Mouse (Mus musculus) MN1 (cell line): ENCODE data around the gene Abhd6.
A peak's percentile ranks its signal among the peaks of the same experiment; 100 is the strongest.

Experiments used
- DNase-seq: peaks from one replicate; pipeline ENCODE4 v3.0.0-alpha.2; 2016; ENCODE audit warnings: low spot score

The Abhd6 gene

DNA sequence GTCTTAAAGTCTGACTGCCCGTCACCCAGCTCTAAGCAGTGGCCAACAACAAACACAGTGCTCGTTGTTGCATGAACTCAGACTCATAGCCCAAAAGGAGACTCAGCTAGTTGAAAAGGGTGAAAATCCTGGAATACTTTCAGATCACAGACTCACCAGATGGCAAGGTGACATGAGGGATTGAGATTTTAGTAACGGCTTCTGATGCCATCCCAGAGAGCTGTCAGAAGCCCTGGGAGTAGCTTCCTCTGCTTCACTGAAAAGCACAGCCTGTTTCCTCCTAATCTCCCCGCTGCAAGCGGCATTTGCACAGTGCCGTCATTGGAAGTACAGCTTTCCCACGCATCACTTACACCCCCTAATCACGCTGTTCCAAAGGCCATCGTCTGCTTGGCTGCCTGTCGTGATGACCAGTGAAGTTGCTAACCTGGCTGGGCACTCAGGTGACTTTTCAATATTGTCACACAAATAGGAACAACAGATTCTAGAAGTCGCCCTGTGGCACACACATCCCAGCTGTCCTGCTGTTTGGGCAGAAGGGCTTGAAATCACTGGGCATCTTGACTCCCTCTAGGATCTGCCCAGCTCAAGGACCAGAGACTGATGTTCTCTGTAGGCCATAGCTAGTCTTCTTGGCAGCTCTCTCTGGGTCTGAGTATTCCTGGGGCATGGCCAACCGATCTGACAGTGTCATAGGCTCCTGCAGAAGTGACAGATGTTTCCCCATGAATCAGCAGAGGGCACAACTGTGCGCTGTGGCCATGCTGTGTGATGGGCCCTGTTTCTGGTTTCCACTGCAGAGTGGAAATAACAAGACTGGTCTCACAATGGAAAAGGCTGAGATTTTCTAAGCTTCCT lies 29.6 kb downstream of the Abhd6 start:
- DNase-seq: no peak

DNA sequence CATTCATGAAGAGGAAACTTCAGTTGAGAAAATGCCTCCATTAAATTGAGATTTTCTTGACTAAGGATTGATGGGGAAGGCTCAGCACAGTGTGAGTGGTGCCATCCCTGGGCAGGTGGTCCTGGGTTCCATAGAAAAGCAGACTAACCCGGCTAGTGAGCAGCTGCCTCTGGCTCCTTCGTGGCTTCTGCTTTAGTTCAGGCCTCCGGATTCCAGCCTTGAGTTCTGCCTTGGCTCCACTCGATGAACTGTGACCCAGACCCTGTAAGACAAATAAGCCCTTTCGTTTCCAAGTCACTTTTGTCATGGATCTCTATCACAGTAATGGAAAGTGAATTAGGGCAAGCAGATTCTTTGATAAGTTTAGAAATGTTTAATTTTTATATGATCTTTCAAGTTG lies 31.9 kb downstream of the Abhd6 start:
- DNase-seq: no peak

DNA sequence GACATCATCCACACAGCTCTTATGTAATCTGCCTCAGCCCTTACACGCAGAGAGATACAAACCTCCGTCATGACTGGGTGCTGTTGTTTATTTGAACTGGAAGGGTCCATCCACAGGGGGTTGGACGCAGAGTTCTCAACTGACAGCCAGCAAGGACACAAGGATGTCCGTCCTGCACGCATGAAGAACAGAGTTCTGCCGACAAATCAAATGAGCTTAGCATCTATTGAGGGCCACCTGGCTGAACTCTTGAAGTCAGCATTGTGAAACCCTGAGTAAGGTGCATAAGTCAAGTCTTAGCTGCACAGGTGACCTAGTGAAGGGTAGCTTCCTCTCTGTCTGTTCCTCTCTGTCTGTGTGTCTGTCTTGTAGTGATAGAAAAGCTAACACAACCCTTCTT lies 33.2 kb downstream of the Abhd6 start:
- no peak for DNase-seq

DNA sequence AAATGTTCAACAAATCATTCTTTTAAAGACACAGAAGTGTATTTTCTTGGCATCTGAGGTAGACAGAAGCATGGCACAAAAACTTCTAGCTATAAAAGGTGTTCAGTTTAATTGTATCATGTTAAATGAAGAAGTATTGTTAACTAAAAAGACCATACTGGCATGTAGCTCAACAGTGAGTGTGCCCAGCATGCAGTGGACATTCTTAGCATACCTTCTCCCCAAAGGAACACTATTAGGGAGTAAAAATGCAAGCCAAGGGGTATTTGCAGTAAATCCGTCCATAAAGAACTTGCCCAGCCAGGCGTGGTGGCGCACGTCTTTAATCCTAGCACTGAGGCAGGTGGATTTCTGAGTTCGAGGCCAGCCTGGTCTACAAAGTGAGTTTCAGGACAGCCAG lies 33.7 kb downstream of the Abhd6 start:
- DNase-seq: no peak

DNA sequence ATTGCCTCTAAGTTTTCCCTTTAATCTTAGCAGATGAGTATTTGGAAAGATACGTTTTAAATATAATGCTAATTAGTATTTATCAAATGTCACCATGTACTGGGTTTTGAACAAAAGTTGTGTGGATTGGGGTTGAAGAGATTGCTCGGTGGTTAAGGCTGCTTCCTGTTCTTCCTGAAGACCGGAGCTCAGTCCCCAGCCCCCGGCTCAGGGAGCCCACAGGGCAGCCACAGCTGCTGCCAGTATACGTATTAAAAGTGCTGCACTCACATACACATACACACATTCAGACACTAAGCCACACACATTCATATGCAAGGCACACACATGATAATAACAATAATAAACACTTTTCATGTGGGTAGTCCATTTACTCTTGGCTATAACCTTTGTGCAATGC lies 35.4 kb downstream of the Abhd6 start:
- DNase-seq: no peak

DNA sequence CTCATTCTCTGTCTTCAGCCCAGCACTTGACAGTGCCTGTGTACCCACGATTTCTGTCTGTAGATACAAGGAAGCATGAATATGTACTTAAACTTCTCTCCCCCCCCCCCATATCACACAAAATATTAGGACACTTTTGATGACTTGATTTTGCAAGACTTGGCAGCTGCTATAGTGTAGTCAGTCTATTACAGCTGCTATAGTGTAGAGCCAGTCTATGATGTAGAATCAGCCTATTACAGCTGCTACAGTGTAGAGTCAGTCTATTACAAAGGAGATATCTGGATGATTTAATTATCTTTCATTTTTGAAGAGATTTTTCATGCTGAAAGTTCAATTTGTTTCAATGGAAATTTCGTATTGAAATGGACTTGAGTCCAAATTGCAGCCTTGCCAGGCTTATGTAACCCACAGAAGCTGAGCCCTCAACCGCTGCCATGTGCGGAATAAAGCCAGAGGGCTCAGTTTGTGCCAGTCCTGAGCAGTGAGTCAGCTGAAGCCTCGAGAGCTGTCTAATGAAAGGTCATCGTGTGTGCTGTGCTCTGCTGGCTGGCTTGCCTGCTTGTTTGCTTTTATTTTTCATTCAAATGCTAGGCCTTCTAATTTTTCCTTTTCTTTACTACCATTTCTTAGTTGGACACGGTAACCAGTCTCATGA lies 36.2 kb downstream of the Abhd6 start:
- DNase-seq: peak; percentile 15

DNA sequence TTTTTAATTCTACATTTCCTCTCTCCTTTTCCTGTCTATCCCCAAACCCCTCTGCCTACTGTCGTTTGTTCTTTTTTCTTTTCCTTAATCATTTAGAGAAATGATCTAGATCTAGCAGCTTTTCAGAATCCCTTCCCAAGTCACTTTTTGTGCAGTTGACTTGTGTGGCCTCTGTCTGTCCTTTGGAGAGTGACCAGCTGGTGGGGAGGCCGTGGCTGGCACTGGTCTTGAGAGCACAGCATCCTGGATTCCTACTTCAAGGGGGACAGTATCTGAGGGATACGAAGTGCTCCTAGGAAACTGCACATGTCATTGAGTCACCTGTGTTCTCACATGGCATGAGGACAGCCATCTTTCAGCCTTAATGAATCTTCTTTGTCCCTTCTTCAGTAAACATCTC lies 37.5 kb downstream of the Abhd6 start:
- no peak for DNase-seq

DNA sequence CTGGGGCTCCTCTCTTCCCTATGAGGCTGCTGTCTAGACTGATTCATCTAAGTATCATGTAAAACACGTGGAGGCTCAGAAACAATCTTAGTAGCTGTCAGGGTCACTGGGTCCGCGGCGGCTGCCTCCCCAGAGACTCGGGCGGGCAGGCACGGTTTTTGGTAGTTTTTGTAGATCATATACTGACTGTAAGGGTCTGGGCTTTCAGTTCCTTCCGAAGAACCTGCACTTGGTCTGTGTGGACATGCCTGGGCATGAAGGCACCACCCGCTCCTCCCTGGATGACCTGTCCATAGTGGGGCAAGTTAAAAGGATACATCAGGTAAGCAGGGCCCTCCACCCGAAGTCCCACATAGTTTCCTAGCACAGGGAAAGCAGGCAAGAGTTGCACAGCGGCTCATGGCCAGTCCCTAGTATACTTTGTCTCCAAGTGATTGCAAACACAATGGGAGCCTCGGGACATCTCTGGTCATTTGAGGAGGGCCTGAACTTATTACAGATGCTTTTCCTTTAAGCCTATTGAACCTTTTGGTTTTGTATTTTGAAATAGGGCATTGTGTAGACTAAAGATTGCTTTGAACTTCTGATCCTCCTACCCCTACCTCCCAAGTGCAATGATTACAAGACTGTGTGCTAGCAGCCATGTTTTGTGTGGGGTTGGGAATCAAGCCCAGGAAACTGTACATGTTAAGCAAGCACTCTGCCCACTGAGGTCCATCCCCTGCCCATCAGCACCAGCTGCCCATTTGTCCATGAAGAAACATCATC lies 38.4 kb downstream of the Abhd6 start:
- DNase-seq: no peak

DNA sequence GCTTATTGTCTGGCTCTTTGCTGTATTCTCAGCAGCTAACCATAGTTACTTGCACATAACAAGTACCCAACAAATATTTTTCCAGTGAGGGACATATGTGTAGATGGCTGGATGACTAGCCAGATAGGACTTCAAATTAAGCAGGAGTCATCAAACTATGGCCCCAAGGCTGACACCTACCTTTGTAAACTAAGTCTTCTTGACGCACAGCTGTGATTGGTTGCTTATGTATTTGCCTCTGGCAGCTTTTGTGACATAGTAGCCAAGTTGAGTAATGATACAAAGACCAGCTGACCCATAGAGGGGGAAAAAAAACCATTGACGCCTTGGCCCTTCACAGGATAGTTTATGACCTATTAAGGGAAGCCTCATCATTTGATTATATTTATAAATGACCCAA lies 39.4 kb downstream of the Abhd6 start:
- no peak for DNase-seq

DNA sequence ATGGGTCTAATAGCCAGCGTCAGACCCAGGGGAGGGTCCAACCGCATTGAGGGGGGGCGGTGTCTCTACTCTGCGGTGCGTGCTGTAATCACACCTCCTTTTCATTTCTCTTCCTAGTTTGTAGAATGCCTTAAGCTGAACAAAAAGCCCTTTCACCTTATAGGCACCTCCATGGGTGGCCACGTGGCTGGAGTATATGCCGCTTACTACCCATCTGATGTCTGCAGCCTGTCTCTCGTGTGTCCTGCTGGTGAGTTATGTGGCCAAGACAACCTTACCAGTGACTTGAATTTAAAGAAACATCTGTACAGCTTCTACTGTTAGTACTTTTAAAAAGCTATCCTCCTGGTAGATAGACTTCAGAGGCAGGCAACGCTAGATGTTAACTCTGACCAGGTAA lies 39.9 kb downstream of the Abhd6 start:
- no peak for DNase-seq

DNA sequence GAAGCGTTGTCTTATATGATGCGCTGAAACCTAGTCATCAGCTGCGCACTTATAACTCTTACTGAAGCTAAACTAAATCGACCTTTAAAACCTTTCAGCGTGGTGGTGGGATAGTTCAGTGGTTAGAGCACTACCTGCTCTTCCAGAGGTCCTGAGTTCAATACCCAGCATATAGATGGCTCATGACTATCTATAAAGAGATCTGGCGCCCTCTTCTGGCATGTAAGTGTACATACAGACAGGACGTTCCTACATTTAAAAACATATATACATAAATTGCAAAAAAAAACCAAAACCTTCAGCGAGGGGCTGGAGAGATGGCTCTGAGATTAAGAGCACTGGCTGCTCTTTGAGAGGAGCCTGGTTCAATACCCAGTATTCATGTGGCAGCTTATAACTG lies 41.6 kb downstream of the Abhd6 start:
- DNase-seq: peak; percentile 17

DNA sequence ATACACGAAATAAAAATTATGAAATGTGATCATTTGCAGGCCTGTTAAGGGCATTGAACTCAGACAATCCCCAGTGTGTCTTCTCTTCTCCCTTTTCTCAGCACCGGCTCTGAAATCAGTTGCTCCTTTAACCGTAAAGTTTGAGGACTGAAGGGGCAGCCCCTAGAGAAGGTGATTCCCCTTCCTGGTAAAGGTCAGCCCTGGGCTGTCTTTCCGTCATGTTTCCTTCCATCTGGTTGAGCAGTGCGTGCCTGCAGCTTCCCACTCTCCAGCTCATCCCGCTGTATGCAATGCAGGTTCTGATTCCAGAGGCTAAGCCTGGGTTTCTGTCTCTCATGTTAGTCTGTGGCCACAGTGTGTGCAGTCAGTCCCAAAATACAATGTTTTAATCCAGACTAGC lies 42.1 kb downstream of the Abhd6 start:
- DNase-seq: no peak

DNA sequence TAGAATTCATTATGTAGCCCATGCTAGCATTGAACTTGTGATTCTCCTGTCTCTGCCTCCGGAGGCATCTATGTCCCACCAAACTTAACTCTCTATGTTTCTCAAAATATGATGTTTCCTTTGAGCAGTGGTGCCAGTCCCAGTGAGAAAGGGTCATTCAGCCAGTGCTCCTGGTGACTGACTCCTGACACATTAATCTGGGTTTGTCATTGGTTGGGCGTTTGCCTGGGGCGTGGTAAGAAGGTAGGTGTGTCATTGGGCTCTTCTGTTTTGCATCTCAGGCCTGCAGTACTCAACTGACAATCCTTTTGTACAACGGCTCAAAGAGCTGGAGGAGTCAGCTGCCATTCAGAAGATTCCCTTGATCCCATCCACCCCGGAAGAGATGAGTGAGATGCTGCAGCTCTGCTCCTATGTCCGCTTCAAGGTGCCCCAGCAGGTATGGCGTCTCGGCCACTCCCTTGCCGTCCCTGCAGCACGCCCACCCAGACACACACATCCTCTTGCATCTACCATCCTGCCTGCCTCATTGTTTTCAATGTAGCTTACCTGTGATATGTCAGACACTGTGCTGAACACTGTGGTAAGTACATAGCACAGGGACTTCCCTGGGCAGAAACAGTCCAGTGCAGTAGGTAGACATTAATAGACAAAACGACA lies 42.6 kb downstream of the Abhd6 start:
- DNase-seq: no peak

DNA sequence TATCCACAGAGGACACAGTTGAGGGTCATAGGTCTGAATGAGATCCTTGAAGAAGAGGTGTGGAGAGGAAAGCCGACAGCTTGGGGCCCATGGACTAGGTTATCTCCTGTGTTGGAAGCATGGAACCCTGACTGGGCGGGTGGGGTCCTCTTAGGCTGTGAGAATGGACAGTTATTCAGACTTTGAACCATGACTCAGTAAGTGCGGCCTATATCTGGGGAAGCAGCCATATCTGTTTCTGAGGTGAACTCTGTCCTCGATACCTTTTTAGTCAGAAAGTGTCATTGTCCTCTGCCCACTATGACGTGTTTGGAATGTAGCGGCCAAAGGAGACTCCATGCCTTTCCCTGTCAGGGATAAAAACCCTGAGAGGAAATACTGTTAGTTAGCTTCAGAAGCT lies 44.1 kb downstream of the Abhd6 start:
- DNase-seq: no peak

DNA sequence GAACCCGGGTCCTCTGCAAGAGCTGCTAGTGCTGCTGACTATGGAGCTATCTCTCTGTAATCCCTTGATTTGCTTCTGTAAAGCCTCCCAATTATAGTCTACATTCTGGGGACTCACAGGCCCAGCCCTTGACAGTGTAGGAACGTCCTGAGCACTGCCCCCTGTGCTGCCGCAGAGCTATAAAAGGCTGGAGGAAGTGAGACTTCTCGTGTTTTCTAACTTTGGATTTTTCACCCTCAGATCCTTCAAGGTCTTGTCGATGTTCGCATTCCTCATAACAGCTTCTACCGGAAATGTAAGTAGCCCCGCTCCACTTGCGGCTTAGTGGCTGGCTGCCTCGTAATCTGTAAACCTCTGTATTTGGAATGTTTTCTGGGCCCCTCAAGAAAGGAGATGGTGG lies 46.6 kb downstream of the Abhd6 start:
- no peak for DNase-seq

DNA sequence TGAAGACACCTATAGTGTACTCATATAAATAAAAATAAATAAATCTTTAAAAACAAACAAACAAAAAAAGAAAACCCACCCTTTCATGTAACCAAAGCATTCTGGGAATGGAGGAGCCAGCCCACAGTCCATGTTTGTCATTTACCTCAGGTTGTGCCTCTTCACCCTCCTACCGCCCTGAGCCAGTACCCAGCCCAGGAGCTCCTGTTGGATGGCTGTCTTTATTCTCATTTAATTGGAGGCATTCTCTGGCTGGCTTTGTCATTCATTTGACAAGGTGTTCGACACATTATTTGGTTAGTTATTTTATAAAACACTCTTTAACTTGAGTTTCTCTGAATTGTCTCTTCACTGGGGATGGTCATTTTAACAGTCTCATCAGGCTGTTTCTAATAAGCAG lies 49.2 kb downstream of the Abhd6 start:
- DNase-seq: no peak

DNA sequence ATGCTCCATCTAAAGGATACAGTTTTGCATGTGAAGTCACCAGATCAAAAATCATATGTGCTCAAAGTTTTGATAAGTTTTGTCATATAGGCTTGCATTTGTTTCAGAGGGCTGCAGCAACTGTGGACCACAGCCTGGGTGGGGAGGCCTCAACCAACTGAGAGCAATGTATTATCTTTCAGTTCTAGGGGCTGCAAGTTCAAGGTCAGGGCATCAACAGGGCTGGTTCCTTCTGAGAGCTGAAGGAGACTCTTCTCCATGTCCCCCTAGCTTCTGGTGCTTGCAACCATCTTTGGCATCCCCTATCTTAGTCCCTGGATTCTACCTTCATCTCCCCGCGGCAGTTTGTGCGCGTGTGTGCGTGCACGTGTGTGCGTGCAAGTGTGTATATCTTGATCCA lies 50.0 kb downstream of the Abhd6 start:
- no peak for DNase-seq

DNA sequence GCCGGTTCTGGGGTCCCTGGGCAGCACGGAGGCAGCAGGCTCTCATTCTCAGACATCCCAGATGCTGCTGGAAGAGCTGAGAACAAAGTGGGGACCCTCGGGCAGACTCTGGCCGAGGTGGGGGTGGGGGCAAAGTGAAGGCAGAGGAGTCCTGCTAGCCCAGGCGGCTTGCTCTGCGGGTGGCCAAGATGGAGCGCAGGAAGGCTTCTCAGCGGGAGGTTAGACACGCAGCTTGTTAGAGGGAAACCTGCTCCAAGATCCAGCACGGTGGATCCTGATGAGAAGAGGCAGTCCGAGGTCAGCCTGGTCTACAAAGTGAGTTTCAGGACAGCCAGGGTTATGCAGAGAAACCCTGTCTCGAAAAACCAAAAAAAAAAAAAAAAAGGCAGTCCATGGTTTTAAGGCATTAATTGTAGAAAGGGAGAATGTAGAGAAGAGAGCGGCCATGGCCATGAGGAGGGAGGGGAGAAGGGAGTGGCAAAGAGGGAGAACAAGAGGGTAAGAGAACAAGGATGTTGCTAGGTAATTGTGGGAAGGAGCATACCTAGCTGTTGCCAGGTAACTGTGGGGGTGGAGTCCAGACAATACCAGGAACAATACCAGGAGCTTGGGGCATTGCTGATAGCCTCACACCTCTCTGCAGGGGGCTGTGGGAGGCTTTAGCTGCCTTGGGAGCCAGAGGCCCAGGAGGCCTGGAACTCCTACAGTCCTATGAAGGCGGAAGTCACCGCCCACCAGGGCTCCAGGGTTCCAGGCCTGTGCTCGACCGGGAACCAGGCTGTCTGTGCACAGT lies 51.8 kb downstream of the Abhd6 start:
- DNase-seq: no peak

DNA sequence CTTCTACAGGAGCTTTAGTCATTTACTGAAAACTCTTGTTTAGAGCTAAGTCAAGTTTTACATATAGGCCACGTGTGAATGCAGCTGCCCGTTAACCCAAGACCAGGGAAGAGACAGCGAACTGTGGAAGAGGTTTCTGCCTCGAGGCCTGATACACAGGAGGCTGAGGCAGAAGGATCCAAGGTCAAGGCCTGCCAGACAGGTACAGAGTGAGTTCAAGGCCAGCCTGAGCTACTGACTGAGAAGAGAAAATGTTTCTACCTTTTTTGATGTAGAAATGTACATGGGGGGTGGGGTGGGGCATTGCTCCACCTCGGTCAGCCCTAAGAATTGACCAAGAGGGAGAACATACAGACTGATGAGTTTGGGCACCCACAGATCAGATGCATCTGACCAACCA lies 53.4 kb downstream of the Abhd6 start:
- DNase-seq: no peak

DNA sequence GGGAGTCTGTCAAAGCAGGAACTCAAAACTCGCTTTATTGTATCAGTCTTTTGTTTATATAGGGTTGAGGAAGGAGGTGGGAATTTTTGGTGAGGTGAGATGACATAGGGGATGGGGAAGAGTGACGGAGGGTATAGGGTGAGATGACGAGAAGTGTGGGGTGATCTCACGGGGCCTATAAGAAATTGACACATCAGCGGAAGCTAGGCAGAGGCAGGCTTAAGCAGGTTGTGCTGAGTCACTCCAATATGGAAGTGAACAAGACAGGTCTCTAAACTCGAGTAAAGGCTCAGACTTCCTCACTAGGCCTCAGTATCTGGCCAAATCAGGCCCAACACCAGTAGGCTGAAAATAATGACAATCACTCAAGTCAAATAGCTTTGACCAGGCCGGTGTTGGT lies 57.2 kb downstream of the Abhd6 start:
- no peak for DNase-seq

DNA sequence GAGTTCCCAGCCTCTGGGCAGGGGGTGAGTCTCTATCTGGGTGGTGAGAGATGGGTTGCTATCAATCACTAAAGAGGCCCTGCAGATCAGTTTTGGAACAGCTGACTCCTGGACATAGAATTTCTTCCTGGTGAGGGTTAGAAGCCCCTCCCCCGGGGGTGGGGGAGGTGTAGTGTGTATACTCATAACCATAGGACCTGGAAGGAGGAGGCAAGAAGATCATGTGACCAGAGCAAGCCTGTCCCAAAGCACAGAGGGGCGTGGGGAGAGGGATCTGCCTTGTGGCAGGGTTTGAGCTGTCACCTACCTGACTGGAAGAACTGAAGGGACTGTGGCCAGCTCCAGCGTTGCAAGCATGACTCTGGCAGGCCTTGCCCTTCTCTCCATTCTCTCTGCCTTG lies 59.4 kb downstream of the Abhd6 start:
- no peak for DNase-seq
